In genomic region chr1:118941336-118941735, GRCm38 (mm10) we compare ENCODE assay signal across 13 mouse cellular contexts.
DNase-seq lines count a peak whose midpoint lies in the region; ATAC-seq and TF ChIP-seq lines count a peak whose summit lies in the region.
"Had no signal": no experiment of that assay in that cellular context is flagged by ENCODE, and none has a peak within 500 bp of the region (broad histone marks: within the 10 kb centered on the region; RNA-seq: fewer than 3 reads in every experiment).

No protein-coding gene starts in this region.

- TF ChIP-seq POLR2A in cerebellum, adult 2 months (IDR thresholded peaks at IDR 0.05; ENCODE audit: borderline replicate concordance, insufficient read depth, low read length) = no peak

- H3K4me2 ChIP-seq in hindbrain, postnatal 0 days (ENCODE audit: low read depth, low read length) = no peak overlapping the region
- H3K4me2 ChIP-seq: embryonic facial prominence, embryonic 12.5 days had no signal

- no peak overlapping the region for H3K9ac ChIP-seq in hindbrain, postnatal 0 days (replicated peaks; ENCODE audit: low read length)
- H3K9ac ChIP-seq: embryonic facial prominence, embryonic 12.5 days had no signal

- peak; percentile 31; the same call in 1 of the 2 replicates for ATAC-seq in hindbrain, postnatal 0 days
- ATAC-seq in megakaryocyte-erythroid progenitor cell, adult 5-6 weeks (replicated peaks; ENCODE audit: low FRiP score, low TSS enrichment, poor library complexity, severe bottlenecking) = no peak
- no peak for ATAC-seq in megakaryocyte, adult 5-6 weeks (ENCODE audit: poor library complexity, severe bottlenecking)

- peak; percentile 10 to 20 for DNase-seq in right cerebral cortex, adult 2 months (ENCODE audit: low spot score in 2 of 2)
- DNase-seq in right cerebral cortex, postnatal 36 days (ENCODE audit: low spot score in 2 of 2) = no peak
- DNase-seq in cerebellum, adult 2 months = peak; percentile 55 to 67
- no peak for DNase-seq in hindbrain, postnatal 0 days (ENCODE audit: low spot score)
- no peak for DNase-seq in spleen, adult 12 weeks (ENCODE audit: low spot score)
- DNase-seq: gastrocnemius, adult 2 months; heart, postnatal 10 days; kidney, postnatal 10 days; lung, postnatal 10 days; right cerebral cortex, postnatal 25 days had no signal

- no peak for TF ChIP-seq CTCF in cerebellum, adult 2 months (IDR thresholded peaks at IDR 0.05; ENCODE audit: borderline replicate concordance, insufficient read depth, low read depth, low read length)
- no peak for TF ChIP-seq CTCF in hindbrain, postnatal 0 days (IDR thresholded peaks at IDR 0.05; ENCODE audit: low read depth)

- H3K27me3 ChIP-seq in cerebellum, adult 2 months (ENCODE audit: control insufficient read depth, insufficient read depth, low read length) = no peaks in the 10 kb centered on the region
- no peaks in the 10 kb centered on the region for H3K27me3 ChIP-seq in hindbrain, postnatal 0 days (ENCODE audit: insufficient read depth, low read length)
- H3K27me3 ChIP-seq: embryonic facial prominence, embryonic 12.5 days had no signal

- H3K9me3 ChIP-seq in hindbrain, postnatal 0 days (ENCODE audit: low read length) = no peaks in the 10 kb centered on the region
- H3K9me3 ChIP-seq: embryonic facial prominence, embryonic 12.5 days had no signal

- no peak overlapping the region for H3K4me3 ChIP-seq in cerebellum, adult 2 months (replicated peaks; ENCODE audit: insufficient read depth, low read depth, low read length)
- no peak overlapping the region for H3K4me3 ChIP-seq in hindbrain, postnatal 0 days (ENCODE audit: low read length)
- H3K4me3 ChIP-seq: embryonic facial prominence, embryonic 12.5 days; gastrocnemius, adult 2 months had no signal

- no peak overlapping the region for H3K27ac ChIP-seq in cerebellum, adult 2 months (ENCODE audit: insufficient read depth, low read length)
- no peak overlapping the region for H3K27ac ChIP-seq in hindbrain, postnatal 0 days
- H3K27ac ChIP-seq: embryonic facial prominence, embryonic 12.5 days; gastrocnemius, adult 2 months had no signal

- H3K4me1 ChIP-seq in cerebellum, adult 2 months (ENCODE audit: control insufficient read depth, insufficient read depth, low read length) = peaks cover 10% of the 10 kb centered on the region
- 0 out of 2 replicates have a peak, but pooled peaks cover 10% of the 10 kb centered on the region for H3K4me1 ChIP-seq in hindbrain, postnatal 0 days (ENCODE audit: insufficient read depth, low read length)

- no peaks in the 10 kb centered on the region for H3K36me3 ChIP-seq in hindbrain, postnatal 0 days (ENCODE audit: insufficient read depth, low read length)

- WGBS in cerebellum, adult 2 months = 31% methylated on average over 8 of the region's 8 CpGs
- WGBS in hindbrain, postnatal 0 days = 38% methylated on average over 8 of the region's 8 CpGs

Comparison
In these comparisons a context has a peak if more than half of its experiments do, and no peak if none do; other contexts are left out.
1. DNase-seq: peak in right cerebral cortex, adult 2 months (2 of 2) and cerebellum, adult 2 months (2 of 2); none in right cerebral cortex, postnatal 36 days (0 of 2), hindbrain, postnatal 0 days (single experiment) and spleen, adult 12 weeks (single experiment).